Mouse (Mus musculus) hindbrain, embryonic 15.5 days (tissue): ENCODE measurements around the gene Slc39a11. TPM values are rescaled to one million over a fixed set of nuclear protein-coding genes. Genes with fewer than 3 reads are reported as not detected.
"Not testable (repeated sequence)": the region's sequence is repeated elsewhere in the genome, so short reads cannot be mapped to it uniquely, and the experiment has no call there.

Experiments used
- ATAC-seq: fragments of 200-750 bp; cut with Nextera tagmentation; 2 replicates; pipeline ENCODE4 v1.8.0; 2017; ENCODE audit warnings: low read depth, moderate number of reproducible peaks, moderate TSS enrichment; ENCODE audit not compliant: low FRiP score
- H3K27ac ChIP-seq: fragments of 300-500 bp; sonication (generic); replicated peaks from 2 replicates; pipeline ENCODE4 v1.5.1; 2015; ENCODE audit warnings: mild to moderate bottlenecking, inconsistent platforms
- H3K27me3 ChIP-seq: fragments of 300-500 bp; sonication (generic); 2 replicates; pipeline ENCODE4 v1.6.1; 2015; ENCODE audit warnings: control low read depth, inconsistent platforms
- H3K36me3 ChIP-seq: fragments of 300-500 bp; sonication (generic); 2 replicates; pipeline ENCODE4 v1.6.1; 2015; ENCODE audit warnings: control low read depth, inconsistent platforms
- H3K4me1 ChIP-seq: fragments of 300-500 bp; sonication (generic); replicated peaks from 2 replicates; pipeline ENCODE4 v1.6.1; 2015; ENCODE audit warnings: control low read depth, inconsistent platforms
- H3K4me2 ChIP-seq: fragments of 300-500 bp; sonication (generic); 2 replicates; pipeline ENCODE4 v1.6.1; 2015; ENCODE audit warnings: moderate library complexity, mild to moderate bottlenecking, inconsistent platforms
- H3K4me3 ChIP-seq: fragments of 300-500 bp; sonication (generic); 2 replicates; pipeline ENCODE4 v1.5.1; 2015; ENCODE audit warnings: mild to moderate bottlenecking, inconsistent platforms
- H3K9ac ChIP-seq: fragments of 300-500 bp; sonication (generic); 2 replicates; pipeline ENCODE4 v1.6.1; 2015; ENCODE audit warnings: inconsistent platforms
- H3K9me3 ChIP-seq: fragments of 300-500 bp; sonication (generic); 2 replicates; pipeline ENCODE4 v1.6.1; 2016; ENCODE audit warnings: control low read depth, inconsistent platforms
- WGBS: fragments of 180-500 bp; shearing (Covaris S2); methylation state at CpG from one replicate; pipeline ENCODE4 v1.1.7; 2015; 5-methylcytosine and 5-hydroxymethylcytosine counted together
- polyA plus RNA-seq: library from polyadenylated mRNA; unstranded; fragments of >200 nt; fragmentation: Nextera tagmentation; extraction: Ambion mirVana; gene quantifications from 2 replicates; pipeline ENCODE4 v1.2.1, GENCODE M21; 2015

Gene Slc39a11
- polyA plus RNA-seq, 1 experiment from 2014 or later, result 34.2 TPM

GRCm38 (mm10) chr11:113577221-113577620, 72.7 kb downstream of the Slc39a11 start:
- 87% methylated on average over 4 of the region's 4 CpGs for WGBS
- no peaks in the 10 kb centered on the region for H3K27me3 ChIP-seq
- H3K4me2 ChIP-seq, result no peak overlapping the region
- no peak for ATAC-seq
- H3K9ac ChIP-seq, result no peak overlapping the region
- peaks cover 11% of the 10 kb centered on the region for H3K4me1 ChIP-seq
- H3K27ac ChIP-seq, result no peak overlapping the region
- no peaks in the 10 kb centered on the region for H3K9me3 ChIP-seq
- no peak overlapping the region for H3K4me3 ChIP-seq
- no peaks in the 10 kb centered on the region for H3K36me3 ChIP-seq

GRCm38 (mm10) chr11:113572641-113573040, 77.2 kb downstream of the Slc39a11 start:
- 42% methylated on average over 6 of the region's 6 CpGs for WGBS
- H3K9me3 ChIP-seq, result no peaks in the 10 kb centered on the region
- H3K27me3 ChIP-seq, result no peaks in the 10 kb centered on the region
- H3K4me1 ChIP-seq, result peaks cover 11% of the 10 kb centered on the region
- no peak overlapping the region for H3K4me3 ChIP-seq
- H3K27ac ChIP-seq, result peak overlapping the region; percentile 66
- no peak overlapping the region for H3K9ac ChIP-seq
- no peaks in the 10 kb centered on the region for H3K36me3 ChIP-seq
- 0 out of 2 replicates have a peak, but pooled peaks have one; percentile 55 for ATAC-seq
- H3K4me2 ChIP-seq, result no peak overlapping the region

GRCm38 (mm10) chr11:113571616-113572015, 78.3 kb downstream of the Slc39a11 start:
- Histone ChIP-seq H3K27ac (no peak overlapping the region), H3K9me3 (no peaks in the 10 kb centered on the region), H3K4me1 (peaks cover 11% of the 10 kb centered on the region), H3K9ac (no peak overlapping the region), H3K36me3 (no peaks in the 10 kb centered on the region), H3K27me3 (no peaks in the 10 kb centered on the region), H3K4me3 (no peak overlapping the region), H3K4me2 (no peak overlapping the region)
- no peak for ATAC-seq

- no peak overlapping the region for H3K4me2 ChIP-seq
- no peaks in the 10 kb centered on the region for H3K9me3 ChIP-seq
- H3K4me1 ChIP-seq, result peaks cover 20% of the 10 kb centered on the region
- ATAC-seq, result no peak
- no peaks in the 10 kb centered on the region for H3K36me3 ChIP-seq
- no peaks in the 10 kb centered on the region for H3K27me3 ChIP-seq
- 87% methylated on average over 1 of the region's 1 CpGs for WGBS
- no peak overlapping the region for H3K27ac ChIP-seq
- H3K9ac ChIP-seq, result no peak overlapping the region
- H3K4me3 ChIP-seq, result no peak overlapping the region
These were observed 80.9 kb downstream of the Slc39a11 start for GRCm38 (mm10) chr11:113568999-113569398.

- H3K4me2 ChIP-seq, H3K36me3 ChIP-seq: not testable (repeated sequence)
- 83% methylated on average over 2 of the region's 2 CpGs for WGBS
These were observed 82.0 kb downstream of the Slc39a11 start for GRCm38 (mm10) chr11:113567926-113568325.

GRCm38 (mm10) chr11:113565006-113565995, 84.6 kb downstream of the Slc39a11 start:
- ATAC-seq, result peak; percentile 86
- H3K36me3 ChIP-seq, result no peaks in the 10 kb centered on the region
- no peaks in the 10 kb centered on the region for H3K9me3 ChIP-seq
- WGBS, result 10% methylated on average over 34 of the region's 34 CpGs
- no peak overlapping the region for H3K27ac ChIP-seq
- H3K9ac ChIP-seq, result peak overlapping the region; percentile 56
- peaks cover 9% of the 10 kb centered on the region for H3K4me1 ChIP-seq
- peak overlapping the region; percentile 54 for H3K4me3 ChIP-seq
- H3K4me2 ChIP-seq, result peak overlapping the region; percentile 85
- H3K27me3 ChIP-seq, result no peaks in the 10 kb centered on the region

More at GRCm38 (mm10) chr11:113567926-113568325, 82.0 kb downstream of the Slc39a11 start:
- H3K4me3 ChIP-seq, H3K27ac ChIP-seq, H3K27me3 ChIP-seq, ATAC-seq, H3K9me3 ChIP-seq, H3K9ac ChIP-seq: not testable (repeated sequence)
- peaks cover 14% of the 10 kb centered on the region for H3K4me1 ChIP-seq

- Histone ChIP-seq H3K9ac (no peak overlapping the region), H3K27me3 (no peaks in the 10 kb centered on the region), H3K4me3 (no peak overlapping the region), H3K9me3 (no peaks in the 10 kb centered on the region), H3K4me2 (no peak overlapping the region), H3K27ac (no peak overlapping the region), H3K36me3 (no peaks in the 10 kb centered on the region), H3K4me1 (peaks cover 9% of the 10 kb centered on the region)
- ATAC-seq, result no peak
- WGBS, result 90% methylated on average over 8 of the region's 8 CpGs
These were observed 87.6 kb downstream of the Slc39a11 start for GRCm38 (mm10) chr11:113562326-113562725.

GRCm38 (mm10) chr11:113560150-113560549, 89.7 kb downstream of the Slc39a11 start:
- no peaks in the 10 kb centered on the region for H3K36me3 ChIP-seq
- peaks cover 5% of the 10 kb centered on the region for H3K4me1 ChIP-seq
- H3K9me3 ChIP-seq, result no peaks in the 10 kb centered on the region
- no peak overlapping the region for H3K4me2 ChIP-seq
- H3K27ac ChIP-seq, result no peak overlapping the region
- no peak for ATAC-seq
- no peak overlapping the region for H3K9ac ChIP-seq
- H3K27me3 ChIP-seq, result no peaks in the 10 kb centered on the region
- no peak overlapping the region for H3K4me3 ChIP-seq
- WGBS, result 84% methylated on average over 4 of the region's 4 CpGs

GRCm38 (mm10) chr11:113558505-113558904, 91.4 kb downstream of the Slc39a11 start:
- no peak overlapping the region for H3K27ac ChIP-seq
- H3K9me3 ChIP-seq, result no peaks in the 10 kb centered on the region
- H3K36me3 ChIP-seq, result no peaks in the 10 kb centered on the region
- no peak overlapping the region for H3K9ac ChIP-seq
- no peak overlapping the region for H3K4me2 ChIP-seq
- no peak overlapping the region for H3K4me3 ChIP-seq
- 62% methylated on average over 12 of the region's 12 CpGs for WGBS
- no peaks in the 10 kb centered on the region for H3K27me3 ChIP-seq
- peaks cover 11% of the 10 kb centered on the region for H3K4me1 ChIP-seq
- no peak for ATAC-seq

- 86% methylated on average over 12 of the region's 12 CpGs for WGBS
- Histone ChIP-seq H3K27ac (no peak overlapping the region), H3K4me1 (peaks cover 27% of the 10 kb centered on the region)
These were observed 93.7 kb downstream of the Slc39a11 start for GRCm38 (mm10) chr11:113556142-113556541.

GRCm38 (mm10) chr11:113554701-113555360, 95.0 kb downstream of the Slc39a11 start:
- Histone ChIP-seq H3K4me1 (peaks cover 27% of the 10 kb centered on the region), H3K27me3 (no peaks in the 10 kb centered on the region), H3K27ac (peak overlapping the region; percentile 78), H3K9me3 (no peaks in the 10 kb centered on the region), H3K4me2 (no peak overlapping the region), H3K9ac (no peak overlapping the region), H3K4me3 (no peak overlapping the region), H3K36me3 (no peaks in the 10 kb centered on the region)
- 88% methylated on average over 7 of the region's 7 CpGs for WGBS
- no peak for ATAC-seq

More at GRCm38 (mm10) chr11:113556142-113556541, 93.7 kb downstream of the Slc39a11 start:
- Histone ChIP-seq H3K4me2 (no peak overlapping the region), H3K27me3 (no peaks in the 10 kb centered on the region), H3K9ac (no peak overlapping the region), H3K4me3 (no peak overlapping the region), H3K9me3 (no peaks in the 10 kb centered on the region), H3K36me3 (no peaks in the 10 kb centered on the region)
- no peak for ATAC-seq

GRCm38 (mm10) chr11:113554194-113554593, 95.7 kb downstream of the Slc39a11 start:
- Histone ChIP-seq H3K27me3 (no peaks in the 10 kb centered on the region), H3K27ac (peak overlapping the region; percentile 78), H3K4me3 (no peak overlapping the region), H3K9ac (no peak overlapping the region), H3K4me1 (peaks cover 27% of the 10 kb centered on the region), H3K4me2 (no peak overlapping the region), H3K36me3 (no peaks in the 10 kb centered on the region), H3K9me3 (no peaks in the 10 kb centered on the region)
- no peak for ATAC-seq
- WGBS, result 57% methylated on average over 7 of the region's 7 CpGs
